Mouse (Mus musculus): Measurements from ENCODE around the gene Secisbp2l. TPM values are rescaled to one million over a fixed set of nuclear protein-coding genes. Genes with fewer than 3 reads are reported as not detected.

Gene Secisbp2l
- polyA plus RNA-seq, 1 experiment from 2014 or later, result 40.2 TPM

DNA sequence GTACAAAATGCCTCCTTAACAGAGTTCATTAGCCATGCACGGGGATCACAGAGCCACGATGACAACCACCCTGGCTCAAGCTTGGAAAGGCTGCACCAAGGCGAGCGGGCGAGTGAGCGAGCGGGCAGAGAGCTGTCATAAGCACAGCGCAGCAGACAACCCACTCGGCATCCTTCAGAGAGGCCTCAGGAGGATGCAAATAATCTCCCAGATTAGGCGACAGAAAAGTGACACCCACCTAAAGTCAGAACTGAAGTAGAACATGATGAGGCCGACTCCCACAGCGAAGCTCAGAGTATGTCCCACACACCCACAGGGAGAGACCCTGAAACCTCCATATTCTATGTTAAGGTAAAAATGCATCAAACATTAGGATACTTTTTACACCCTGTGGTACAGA, 4.3 kb downstream of the Secisbp2l start:
- DNase-seq (no peak), ATAC-seq (ENCODE audit: low FRiP score, low TSS enrichment) (no peak)
- H3K4me3 ChIP-seq (replicated peaks; ENCODE audit: low read depth, low read length), result no peak overlapping the region
- peaks cover 17% of the 10 kb centered on the region for H3K36me3 ChIP-seq (ENCODE audit: control insufficient read depth, insufficient read depth, low read length)
- H3K9me3 ChIP-seq (ENCODE audit: control insufficient read depth, low read length), result no peaks in the 10 kb centered on the region
- peaks cover 13% of the 10 kb centered on the region for H3K4me1 ChIP-seq (ENCODE audit: control insufficient read depth, insufficient read depth, low read length)
- H3K27ac ChIP-seq (replicated peaks; ENCODE audit: low read depth, low read length), result no peak overlapping the region
- H3K4me2 ChIP-seq (ENCODE audit: low read length), result no peak overlapping the region
- 85% methylated on average over 12 of the region's 12 CpGs for WGBS
- H3K9ac ChIP-seq (replicated peaks; ENCODE audit: low read length), result no peak overlapping the region
- no peaks in the 10 kb centered on the region for H3K27me3 ChIP-seq (ENCODE audit: control insufficient read depth, insufficient read depth, low read length)

DNA sequence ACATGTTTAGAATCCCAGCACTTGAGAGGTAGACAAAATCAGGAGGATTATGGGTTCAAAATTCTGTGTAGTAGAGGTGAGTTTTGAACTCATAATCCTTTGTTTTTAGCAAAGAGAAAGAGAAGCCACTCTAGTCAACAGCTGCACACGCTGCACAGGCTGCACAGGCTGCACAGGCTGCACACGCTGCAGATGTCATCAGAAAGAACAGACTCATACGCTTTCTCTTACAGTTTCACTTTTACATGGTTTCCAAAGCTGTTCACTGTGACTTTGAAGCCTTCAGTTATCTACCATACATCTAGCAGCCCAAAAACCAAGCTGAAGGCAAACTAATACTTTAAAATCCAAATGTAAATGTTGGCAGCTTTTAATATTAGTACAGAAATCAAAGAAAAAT, 5.7 kb downstream of the Secisbp2l start:
- H3K27ac ChIP-seq (replicated peaks; ENCODE audit: low read depth, low read length), result no peak overlapping the region
- H3K4me1 ChIP-seq (ENCODE audit: control insufficient read depth, insufficient read depth, low read length), result peaks cover 13% of the 10 kb centered on the region
- no peak overlapping the region for H3K4me2 ChIP-seq (ENCODE audit: low read length)
- H3K36me3 ChIP-seq (ENCODE audit: control insufficient read depth, insufficient read depth, low read length), result peaks cover 23% of the 10 kb centered on the region
- 96% methylated on average over 3 of the region's 3 CpGs for WGBS
- DNase-seq, result no peak
- no peak for ATAC-seq (ENCODE audit: low FRiP score, low TSS enrichment)
- no peak overlapping the region for H3K4me3 ChIP-seq (replicated peaks; ENCODE audit: low read depth, low read length)
- H3K9me3 ChIP-seq (ENCODE audit: control insufficient read depth, low read length), result no peaks in the 10 kb centered on the region
- H3K27me3 ChIP-seq (ENCODE audit: control insufficient read depth, insufficient read depth, low read length), result no peaks in the 10 kb centered on the region
- H3K9ac ChIP-seq (replicated peaks; ENCODE audit: low read length), result no peak overlapping the region

DNA sequence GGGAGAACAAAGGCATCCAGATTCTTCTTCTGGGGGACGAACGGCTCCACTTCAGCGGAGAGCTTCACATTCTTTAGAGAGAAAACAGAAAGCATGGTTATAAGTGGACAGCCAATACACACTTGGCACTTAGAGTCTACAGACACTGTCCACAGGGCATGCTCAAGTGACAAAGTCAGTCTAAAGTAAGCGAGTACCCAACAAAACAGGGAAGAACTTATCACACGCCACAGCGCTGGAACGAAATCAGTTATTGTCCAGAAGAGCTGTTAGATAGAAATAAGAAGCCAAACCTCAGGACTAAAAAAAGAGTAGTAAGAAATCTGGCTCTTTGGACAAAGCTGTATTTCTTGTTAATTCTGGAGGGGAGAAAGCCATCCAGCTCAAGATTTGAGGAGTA, 7.0 kb downstream of the Secisbp2l start:
- no peak for DNase-seq
- H3K4me3 ChIP-seq (replicated peaks; ENCODE audit: low read depth, low read length), result no peak overlapping the region
- H3K9ac ChIP-seq (replicated peaks; ENCODE audit: low read length), result no peak overlapping the region
- no peak overlapping the region for H3K27ac ChIP-seq (replicated peaks; ENCODE audit: low read depth, low read length)
- H3K4me2 ChIP-seq (ENCODE audit: low read length), result no peak overlapping the region
- 88% methylated on average over 7 of the region's 7 CpGs for WGBS
- 0 out of 2 replicates have a peak, but pooled peaks cover under 1% of the 10 kb centered on the region for H3K4me1 ChIP-seq (ENCODE audit: control insufficient read depth, insufficient read depth, low read length)
- no peaks in the 10 kb centered on the region for H3K9me3 ChIP-seq (ENCODE audit: control insufficient read depth, low read length)
- H3K36me3 ChIP-seq (ENCODE audit: control insufficient read depth, insufficient read depth, low read length), result peaks cover 30% of the 10 kb centered on the region
- H3K27me3 ChIP-seq (ENCODE audit: control insufficient read depth, insufficient read depth, low read length), result no peaks in the 10 kb centered on the region
- no peak for ATAC-seq (ENCODE audit: low FRiP score, low TSS enrichment)

DNA sequence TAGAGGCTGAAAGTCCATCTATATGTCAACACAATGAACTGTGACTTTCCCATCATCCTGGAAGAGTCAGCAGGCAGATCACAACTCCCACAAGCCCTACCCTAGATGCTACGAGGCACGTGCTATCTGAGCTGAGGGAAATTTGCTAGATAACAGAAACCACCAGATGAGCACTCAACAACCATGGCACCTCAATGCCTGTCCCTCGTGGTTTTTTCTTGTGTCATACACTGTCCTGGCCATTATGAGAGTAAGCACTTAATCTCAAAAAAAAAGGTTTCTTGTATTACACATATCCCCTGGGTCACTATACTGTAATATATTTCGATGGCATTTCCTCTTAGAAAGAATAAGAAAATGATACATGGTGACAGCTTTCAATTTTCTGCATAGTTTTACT, 7.8 kb downstream of the Secisbp2l start:
- peaks cover 38% of the 10 kb centered on the region for H3K36me3 ChIP-seq (ENCODE audit: control insufficient read depth, insufficient read depth, low read length)
- DNase-seq (no peak), ATAC-seq (ENCODE audit: low FRiP score, low TSS enrichment) (no peak)
- no peak overlapping the region for H3K27ac ChIP-seq (replicated peaks; ENCODE audit: low read depth, low read length)
- H3K4me2 ChIP-seq (ENCODE audit: low read length), result no peak overlapping the region
- H3K9me3 ChIP-seq (ENCODE audit: control insufficient read depth, low read length), result no peaks in the 10 kb centered on the region
- H3K9ac ChIP-seq (replicated peaks; ENCODE audit: low read length), result no peak overlapping the region
- no peaks in the 10 kb centered on the region for H3K27me3 ChIP-seq (ENCODE audit: control insufficient read depth, insufficient read depth, low read length)
- 97% methylated on average over 4 of the region's 4 CpGs for WGBS
- no peaks in the 10 kb centered on the region for H3K4me1 ChIP-seq (ENCODE audit: control insufficient read depth, insufficient read depth, low read length)
- H3K4me3 ChIP-seq (replicated peaks; ENCODE audit: low read depth, low read length), result no peak overlapping the region

DNA sequence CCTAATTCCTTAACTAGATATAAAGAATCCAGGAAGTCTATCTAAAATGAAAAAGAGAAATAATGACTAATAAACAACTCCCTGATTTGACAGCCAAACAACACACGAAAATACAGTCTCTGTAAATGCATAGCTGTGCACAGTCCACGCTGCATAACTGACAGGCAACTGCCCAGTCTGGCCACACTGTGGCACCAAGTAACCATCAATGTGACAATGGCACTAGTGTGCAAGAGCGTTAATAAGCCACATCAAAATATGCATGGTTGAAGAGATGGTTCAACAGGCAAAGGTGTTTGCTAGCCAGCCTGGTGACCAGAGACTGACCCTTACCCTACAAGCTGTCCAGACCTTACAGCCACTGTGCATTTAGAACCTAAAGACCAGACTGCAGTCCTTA, 17.6 kb downstream of the Secisbp2l start:
- no peaks in the 10 kb centered on the region for H3K4me1 ChIP-seq (ENCODE audit: control insufficient read depth, insufficient read depth, low read length)
- 83% methylated on average over 3 of the region's 3 CpGs for whole genome bisulfite sequencing
- H3K27ac ChIP-seq (replicated peaks; ENCODE audit: low read depth, low read length), result no peak overlapping the region
- H3K9me3 ChIP-seq (ENCODE audit: control insufficient read depth, low read length), result no peaks in the 10 kb centered on the region
- no peaks in the 10 kb centered on the region for H3K27me3 ChIP-seq (ENCODE audit: control insufficient read depth, insufficient read depth, low read length)
- H3K4me2 ChIP-seq (ENCODE audit: low read length), result no peak overlapping the region
- ATAC-seq (ENCODE audit: low FRiP score, low TSS enrichment) (no peak), DNase-seq (peak; percentile 26)
- H3K9ac ChIP-seq (replicated peaks; ENCODE audit: low read length), result no peak overlapping the region
- peaks cover 77% of the 10 kb centered on the region for H3K36me3 ChIP-seq (ENCODE audit: control insufficient read depth, insufficient read depth, low read length)
- H3K4me3 ChIP-seq (replicated peaks; ENCODE audit: low read depth, low read length), result no peak overlapping the region

DNA sequence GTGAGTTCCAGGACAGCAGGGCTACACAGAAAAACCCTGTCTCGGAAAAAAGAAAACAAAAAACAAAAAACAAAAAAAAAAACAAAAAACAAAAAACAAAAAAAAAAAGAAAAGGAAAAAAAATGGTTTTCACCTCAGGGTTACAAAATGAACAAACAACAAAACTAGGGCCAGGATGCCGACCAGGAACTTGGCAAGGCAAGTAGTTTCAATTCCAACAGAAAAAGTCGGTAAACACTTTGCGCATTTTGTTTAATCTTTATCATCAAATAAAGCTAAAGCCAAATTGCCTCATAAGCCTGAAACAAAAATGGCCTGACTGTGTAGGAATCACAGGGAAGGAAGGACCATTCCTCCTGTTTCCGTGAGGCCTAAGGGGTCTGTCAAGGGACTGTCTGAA, 18.1 kb downstream of the Secisbp2l start:
- ATAC-seq (ENCODE audit: low FRiP score, low TSS enrichment), result no peak
- Histone ChIP-seq H3K9me3 (ENCODE audit: control insufficient read depth, low read length) (no peaks in the 10 kb centered on the region), H3K27me3 (ENCODE audit: control insufficient read depth, insufficient read depth, low read length) (no peaks in the 10 kb centered on the region), H3K4me1 (ENCODE audit: control insufficient read depth, insufficient read depth, low read length) (no peaks in the 10 kb centered on the region), H3K9ac (replicated peaks; ENCODE audit: low read length) (no peak overlapping the region), H3K27ac (replicated peaks; ENCODE audit: low read depth, low read length) (no peak overlapping the region), H3K4me2 (ENCODE audit: low read length) (no peak overlapping the region), H3K36me3 (ENCODE audit: control insufficient read depth, insufficient read depth, low read length) (peaks cover 77% of the 10 kb centered on the region), H3K4me3 (replicated peaks; ENCODE audit: low read depth, low read length) (no peak overlapping the region)
- 94% methylated on average over 5 of the region's 5 CpGs for WGBS
- no peak for DNase-seq

DNA sequence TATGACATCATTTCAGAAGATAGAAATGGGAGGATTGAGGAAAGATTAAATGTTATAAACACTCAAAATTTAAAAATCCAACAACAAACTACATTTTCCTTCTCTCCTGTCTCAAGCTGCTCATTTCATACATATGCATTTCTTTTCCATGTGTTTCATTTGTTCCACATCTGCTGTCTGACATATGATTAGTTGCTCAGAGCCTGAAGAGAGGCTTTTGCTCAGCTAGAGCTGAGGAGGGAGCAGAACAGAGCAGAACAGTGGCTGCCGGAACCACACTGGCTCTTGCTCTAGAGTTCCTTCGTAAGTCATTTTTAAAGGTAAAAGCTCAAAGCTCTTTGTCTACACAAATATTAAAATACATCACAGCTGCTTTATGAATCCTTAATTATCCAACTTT, 33.3 kb downstream of the Secisbp2l start:
- Histone ChIP-seq H3K27ac (replicated peaks; ENCODE audit: low read depth, low read length) (no peak overlapping the region), H3K4me3 (replicated peaks; ENCODE audit: low read depth, low read length) (no peak overlapping the region), H3K9me3 (ENCODE audit: control insufficient read depth, low read length) (no peaks in the 10 kb centered on the region), H3K27me3 (ENCODE audit: control insufficient read depth, insufficient read depth, low read length) (no peaks in the 10 kb centered on the region), H3K36me3 (ENCODE audit: control insufficient read depth, insufficient read depth, low read length) (peaks cover 85% of the 10 kb centered on the region), H3K9ac (replicated peaks; ENCODE audit: low read length) (no peak overlapping the region), H3K4me1 (ENCODE audit: control insufficient read depth, insufficient read depth, low read length) (no peaks in the 10 kb centered on the region), H3K4me2 (ENCODE audit: low read length) (no peak overlapping the region)
- DNase-seq (no peak), ATAC-seq (ENCODE audit: low FRiP score, low TSS enrichment) (no peak)
- WGBS, result 85% methylated on average over 2 of the region's 2 CpGs

DNA sequence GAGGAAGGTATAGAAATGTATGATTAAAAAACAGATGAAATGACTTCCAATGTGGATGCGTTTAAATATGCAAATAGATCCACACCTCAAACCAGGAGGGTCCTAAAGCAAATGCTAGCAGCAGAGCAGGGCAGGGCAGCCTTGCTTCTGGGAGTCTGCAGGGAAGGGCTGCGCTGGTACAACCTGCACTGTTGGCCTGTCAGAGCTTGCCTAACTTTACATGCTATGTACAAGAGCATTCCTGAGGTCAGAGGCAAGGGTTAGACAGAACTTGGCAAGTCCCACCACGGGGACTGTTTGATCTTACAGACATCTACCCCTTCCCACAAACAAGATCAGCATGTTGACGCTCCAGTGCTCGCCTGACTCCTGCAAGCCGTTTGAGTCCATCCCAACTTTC, 43.3 kb downstream of the Secisbp2l start:
- Histone ChIP-seq H3K9ac (replicated peaks; ENCODE audit: low read length) (no peak overlapping the region), H3K27me3 (ENCODE audit: control insufficient read depth, insufficient read depth, low read length) (no peaks in the 10 kb centered on the region), H3K36me3 (ENCODE audit: control insufficient read depth, insufficient read depth, low read length) (peaks cover 60% of the 10 kb centered on the region), H3K4me1 (ENCODE audit: control insufficient read depth, insufficient read depth, low read length) (no peaks in the 10 kb centered on the region), H3K4me3 (replicated peaks; ENCODE audit: low read depth, low read length) (no peak overlapping the region), H3K27ac (replicated peaks; ENCODE audit: low read depth, low read length) (no peak overlapping the region), H3K4me2 (ENCODE audit: low read length) (no peak overlapping the region), H3K9me3 (ENCODE audit: control insufficient read depth, low read length) (no peaks in the 10 kb centered on the region)
- WGBS, result 93% methylated on average over 6 of the region's 6 CpGs
- ATAC-seq (ENCODE audit: low FRiP score, low TSS enrichment) (no peak), DNase-seq (no peak)

DNA sequence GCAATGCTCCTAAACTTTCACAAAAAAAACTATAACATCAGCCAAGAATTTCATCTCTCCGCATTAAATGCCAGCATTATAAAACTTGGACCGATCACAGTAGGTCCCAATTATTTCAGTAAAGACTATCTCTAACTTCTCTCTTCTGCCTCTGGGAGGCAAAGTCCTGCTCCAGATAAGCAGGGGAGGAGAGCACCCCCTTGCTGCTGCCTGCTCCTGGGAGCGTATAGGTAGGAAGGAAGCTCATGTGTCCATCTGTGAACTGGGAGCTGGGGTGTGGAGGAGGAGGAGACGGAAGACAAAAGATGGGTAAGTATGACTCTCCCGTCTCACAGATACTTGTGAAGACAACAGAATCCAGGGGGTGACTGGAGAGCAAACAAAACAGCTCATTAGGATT, 44.0 kb downstream of the Secisbp2l start:
- no peak for DNase-seq
- WGBS, result 71% methylated on average over 5 of the region's 5 CpGs
- Histone ChIP-seq H3K27ac (replicated peaks; ENCODE audit: low read depth, low read length) (no peak overlapping the region), H3K9ac (replicated peaks; ENCODE audit: low read length) (no peak overlapping the region), H3K36me3 (ENCODE audit: control insufficient read depth, insufficient read depth, low read length) (peaks cover 54% of the 10 kb centered on the region), H3K27me3 (ENCODE audit: control insufficient read depth, insufficient read depth, low read length) (no peaks in the 10 kb centered on the region), H3K4me3 (replicated peaks; ENCODE audit: low read depth, low read length) (no peak overlapping the region), H3K4me1 (ENCODE audit: control insufficient read depth, insufficient read depth, low read length) (no peaks in the 10 kb centered on the region), H3K9me3 (ENCODE audit: control insufficient read depth, low read length) (no peaks in the 10 kb centered on the region), H3K4me2 (ENCODE audit: low read length) (no peak overlapping the region)
- ATAC-seq (ENCODE audit: low FRiP score, low TSS enrichment), result no peak

Data from midbrain, embryonic 14.5 days (tissue).